Mouse (Mus musculus): ENCODE results near the gene 2510002D24Rik.
"Not testable (repeated sequence)": the region's sequence is repeated elsewhere in the genome, so short reads cannot be mapped to it uniquely, and the experiment has no call there.

Gene 2510002D24Rik

GRCm38 (mm10) chr16:18836468-18837208 is at the start of gene 2510002D24Rik, which contains the start of gene Gm28539:
2510002D24Rik (plus strand) TSS chr16:18836578.
Gm28539 (plus strand) TSS chr16:18836584.
- DNase-seq, result peak; percentile 97

DNA sequence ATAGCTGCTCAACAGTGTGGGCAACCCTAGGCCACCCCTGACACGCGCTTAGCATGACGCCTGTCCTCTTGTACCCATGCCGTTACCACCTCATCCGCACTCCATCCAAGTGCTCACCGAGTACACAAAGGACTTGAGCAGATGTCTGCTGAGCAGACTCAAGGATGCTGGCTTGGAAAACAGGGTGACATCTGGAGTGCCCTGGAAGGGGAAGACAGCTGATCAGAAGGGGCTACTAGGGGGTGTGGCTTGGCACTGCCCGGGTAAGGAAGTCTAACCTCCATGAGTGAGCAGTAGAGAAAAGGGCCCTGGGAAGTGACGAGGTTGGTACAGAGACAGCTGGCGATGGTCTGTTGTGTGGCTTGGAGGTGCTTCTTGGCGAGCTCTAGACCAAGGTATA is 49.7 kb upstream of the 2510002D24Rik start:
- DNase-seq, result no peak

DNA sequence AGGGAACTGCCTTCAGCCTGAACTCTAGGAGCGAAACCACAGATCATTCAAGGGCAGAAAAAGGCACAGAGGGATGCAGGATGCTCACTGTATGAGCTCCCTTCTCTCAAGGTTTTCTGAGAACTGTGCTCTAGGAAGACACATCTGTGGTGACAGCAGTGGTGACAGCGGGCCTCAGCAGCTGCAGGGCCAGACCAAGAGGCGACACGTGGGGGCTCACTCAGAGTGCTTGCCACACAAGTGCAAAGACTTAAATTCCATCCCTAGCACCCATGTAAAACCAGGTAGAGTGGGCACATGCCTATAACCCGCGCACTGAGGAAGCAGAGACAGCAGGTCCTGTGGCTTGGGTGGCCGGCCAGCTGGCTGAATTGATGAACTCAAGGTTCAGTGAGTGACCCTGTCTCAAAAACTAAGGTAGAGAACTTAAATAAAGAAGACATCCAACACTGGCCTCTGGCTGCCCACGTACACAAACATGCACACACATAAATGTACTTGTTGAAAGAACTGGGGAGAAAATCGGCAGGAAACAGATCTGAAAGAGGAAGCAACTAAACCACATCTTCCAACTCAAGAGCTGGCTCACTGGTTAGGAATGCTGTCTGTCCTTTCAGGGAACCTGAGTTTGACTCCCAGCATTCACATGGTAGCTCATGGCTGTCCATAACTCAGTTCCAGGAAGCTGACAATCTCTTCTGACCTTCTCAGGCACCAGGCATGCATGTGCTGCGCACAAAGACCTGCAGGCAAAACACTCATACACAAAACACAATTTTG is 47.6 kb upstream of the 2510002D24Rik start:
- DNase-seq, result no peak

DNA sequence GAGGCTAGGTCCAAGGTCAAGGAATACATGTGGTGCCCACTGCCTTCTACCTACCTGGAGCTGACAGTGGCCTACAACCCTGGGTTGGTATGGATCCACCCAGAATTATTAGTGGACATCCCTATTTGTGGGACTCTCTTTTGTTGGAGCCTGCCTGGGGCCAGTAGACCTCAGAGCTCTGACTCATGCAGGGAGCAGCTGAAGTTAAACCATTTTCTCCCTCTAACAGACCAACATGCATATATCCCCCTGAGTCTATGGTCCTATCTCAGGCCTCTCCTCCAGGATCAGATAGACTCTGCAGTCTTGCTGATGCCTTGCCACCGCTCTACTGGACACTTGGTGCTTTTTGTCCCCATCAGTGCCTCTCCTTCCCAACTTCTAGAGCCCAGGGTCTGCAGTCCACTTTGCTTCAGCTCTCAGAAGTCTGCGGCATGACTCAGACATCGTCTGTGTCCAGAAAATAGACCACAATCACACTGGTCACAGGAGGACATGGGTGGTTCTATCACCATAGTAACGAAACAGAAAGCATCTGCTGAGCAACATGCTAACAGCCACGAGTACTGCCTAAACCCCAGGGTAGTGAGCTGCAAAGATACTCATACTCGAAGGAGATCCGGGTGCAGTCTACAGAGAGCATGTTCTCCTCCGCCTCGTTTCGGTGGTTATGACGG is 41.0 kb upstream of the 2510002D24Rik start:
- no peak for DNase-seq

- DNase-seq, result no peak
Observed at GRCm38 (mm10) chr16:18796645-18797044, 39.7 kb upstream of the 2510002D24Rik start.

- DNase-seq, result no peak
Observed at GRCm38 (mm10) chr16:18798151-18798550, 38.2 kb upstream of the 2510002D24Rik start.

DNA sequence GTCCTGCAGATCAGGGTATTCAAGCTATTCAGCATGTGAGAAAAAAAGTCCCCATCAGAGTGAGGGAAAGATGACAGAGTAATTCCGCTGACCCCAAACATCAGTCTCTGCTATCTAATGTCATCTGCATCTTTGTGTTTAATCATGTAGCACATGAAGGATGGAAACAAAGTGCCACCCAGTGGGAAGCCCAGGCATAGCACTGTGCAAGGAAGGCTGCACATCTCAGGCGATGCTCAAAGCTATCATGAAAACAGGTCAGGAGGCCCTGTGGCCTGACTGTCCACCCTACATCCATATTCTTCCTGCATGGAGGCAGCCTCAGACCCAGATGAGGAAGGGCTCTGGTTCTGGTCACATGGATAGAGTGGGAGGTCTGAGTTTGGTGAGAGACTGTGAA is 37.5 kb upstream of the 2510002D24Rik start:
- DNase-seq, result no peak

- DNase-seq, result no peak
Observed at GRCm38 (mm10) chr16:18805746-18806145, 30.6 kb upstream of the 2510002D24Rik start.

GRCm38 (mm10) chr16:18809001-18809400 is 27.4 kb upstream of the 2510002D24Rik start:
- no peak for DNase-seq

GRCm38 (mm10) chr16:18811032-18811431 is 25.3 kb upstream of the 2510002D24Rik start:
- DNase-seq, result no peak

- peak; percentile 80 for DNase-seq
Observed at GRCm38 (mm10) chr16:18811468-18812384, 24.7 kb upstream of the 2510002D24Rik start, which contains the start of the genes Ufd1 and Cdc45. Ufd1 (plus strand) TSS chr16:18811779. Cdc45 (minus strand) TSS chr16:18811987.

- DNase-seq, result no peak
Observed at GRCm38 (mm10) chr16:18812385-18812910, 23.9 kb upstream of the 2510002D24Rik start.

GRCm38 (mm10) chr16:18822356-18822755 is 14.0 kb upstream of the 2510002D24Rik start:
- DNase-seq, result no peak

DNA sequence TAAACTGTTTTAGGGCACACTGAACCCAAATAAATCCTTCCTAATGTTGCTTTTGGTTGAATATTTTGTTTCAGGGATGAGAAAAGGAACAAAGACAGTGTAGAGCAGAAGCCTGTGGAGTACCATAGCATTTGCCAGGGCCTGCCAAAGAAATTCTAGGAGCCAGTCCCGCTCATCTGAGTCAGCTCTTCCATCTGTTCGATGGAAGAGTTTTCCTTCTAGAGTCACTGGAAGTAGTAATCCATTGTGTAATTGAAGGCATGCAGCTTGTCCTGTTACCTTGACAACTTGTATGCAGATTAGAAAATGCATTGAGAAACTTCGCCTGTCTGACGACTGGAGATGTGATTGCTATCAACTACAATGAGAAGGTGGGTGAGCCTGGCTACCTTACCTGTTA is 13.5 kb upstream of the 2510002D24Rik start:
- no peak for DNase-seq

DNA sequence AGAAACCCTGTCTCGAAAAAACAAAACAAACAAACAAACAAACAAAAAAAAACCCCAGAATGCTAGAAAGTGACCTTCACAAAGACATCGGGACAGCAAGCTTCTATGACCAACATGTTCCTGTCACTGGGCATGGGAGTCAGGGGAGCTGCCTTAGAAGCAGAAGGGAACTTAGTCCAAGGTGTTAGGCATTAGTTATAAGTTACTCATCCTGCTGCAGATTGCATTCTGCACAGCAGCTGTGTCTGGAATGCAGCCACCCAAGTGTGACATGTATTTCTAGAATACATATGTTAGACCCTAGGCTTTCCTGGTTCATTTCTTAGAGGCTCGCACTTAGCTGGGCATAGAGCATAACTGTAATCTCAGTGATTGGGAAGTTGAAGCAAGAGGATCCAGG is 7.7 kb upstream of the 2510002D24Rik start:
- DNase-seq, result no peak

- DNase-seq, result no peak
Observed at GRCm38 (mm10) chr16:18829102-18829501, 7.3 kb upstream of the 2510002D24Rik start.

DNA sequence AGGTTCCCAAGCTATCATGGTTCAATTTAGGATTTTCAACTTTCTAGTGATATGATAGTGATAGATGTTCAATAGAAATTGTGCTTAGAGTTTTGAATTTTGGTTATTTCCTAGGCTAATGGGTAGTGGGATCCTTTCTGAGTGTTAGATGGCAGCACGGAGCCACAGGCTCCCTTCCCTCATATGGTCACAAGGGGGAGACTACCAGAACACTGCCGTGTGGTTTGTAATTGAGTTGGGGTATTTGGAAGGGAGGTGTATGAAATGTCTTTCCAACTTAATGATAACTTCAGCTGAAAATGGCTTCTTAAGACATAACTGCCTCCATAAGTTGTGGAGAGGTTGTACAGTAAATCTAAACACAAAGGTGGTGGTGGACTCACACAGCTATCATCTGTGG is 2.9 kb upstream of the 2510002D24Rik start:
- no peak for DNase-seq

GRCm38 (mm10) chr16:18836073-18836467 is 308 bp upstream of the 2510002D24Rik start:
- no peak for DNase-seq

DNA sequence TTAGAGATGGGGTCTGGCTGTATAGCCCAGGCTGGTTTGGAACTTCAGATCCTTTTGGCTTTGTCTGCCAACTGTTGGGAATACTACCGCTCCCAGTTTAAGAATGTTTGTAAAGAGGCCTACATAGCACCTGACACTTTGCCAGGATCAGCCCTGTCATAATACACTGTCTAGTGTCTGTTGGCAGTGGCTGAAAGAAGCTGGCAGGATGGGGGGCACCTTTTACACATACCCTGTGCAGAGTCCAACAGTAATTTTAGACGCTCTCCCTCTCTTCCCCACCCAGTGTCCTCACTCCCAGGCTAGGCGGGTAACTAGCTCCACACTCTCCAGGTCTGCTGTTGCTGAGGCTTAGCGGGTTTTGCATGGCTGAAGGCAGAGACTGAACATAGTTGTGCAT is 2.0 kb downstream of the 2510002D24Rik start:
- DNase-seq, result no peak

DNA sequence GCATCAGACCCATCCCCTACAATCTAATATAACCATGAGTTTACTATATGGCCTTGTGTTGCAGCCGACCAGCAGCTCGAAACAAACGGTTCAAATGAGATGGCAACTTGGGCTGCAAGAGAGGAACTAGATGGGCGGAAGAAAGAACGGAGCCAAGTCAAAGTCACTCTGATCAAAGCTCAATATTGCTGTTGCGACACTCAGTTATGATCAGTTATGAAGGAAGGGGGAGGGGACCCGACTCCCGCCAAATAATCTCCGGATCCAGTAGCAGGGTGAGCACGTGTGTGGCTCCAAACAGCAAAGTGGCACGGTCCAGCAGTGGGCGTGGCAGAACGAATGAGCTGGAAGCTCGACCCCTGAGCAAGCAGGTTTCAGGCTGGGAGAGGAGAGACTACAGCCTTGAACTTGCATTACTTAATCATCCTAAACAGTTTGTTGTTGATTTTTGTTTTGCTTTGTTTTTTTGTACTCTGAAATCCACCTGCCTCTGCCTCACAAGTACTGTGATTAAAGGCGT is 10.0 kb downstream of the 2510002D24Rik start:
- DNase-seq, result no peak

- not testable (repeated sequence) for DNase-seq
Observed at GRCm38 (mm10) chr16:18849521-18850190, 13.3 kb downstream of the 2510002D24Rik start.
